Mouse (Mus musculus) induced T-regulatory cell, adult 2 months (primary cell): Measurements from ENCODE around the gene Plch1.

Experiments used
- DNase-seq: peaks from one replicate; pipeline ENCODE4 v3.0.0-alpha.2; 2012; ENCODE audit warnings: low read depth

Plch1 gene

DNA sequence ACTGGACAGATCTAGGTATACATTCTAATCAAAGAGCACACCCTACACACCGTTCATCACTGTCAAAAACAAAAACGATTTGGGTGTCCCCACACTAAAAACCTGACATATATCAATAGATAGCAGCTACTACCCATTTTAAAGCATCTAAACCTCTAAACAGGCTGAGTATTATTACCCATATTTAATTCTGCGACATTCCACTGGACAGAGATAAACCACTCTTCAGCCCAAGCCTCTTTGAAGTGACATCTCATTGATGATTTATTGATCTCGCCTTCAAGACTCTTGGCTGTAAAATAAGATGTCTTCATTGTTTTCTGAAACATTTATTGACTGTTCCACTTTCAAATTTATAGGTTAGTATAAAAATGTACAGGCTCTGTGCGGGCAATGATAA lies 46.4 kb downstream of the Plch1 start:
- no peak for DNase-seq

DNA sequence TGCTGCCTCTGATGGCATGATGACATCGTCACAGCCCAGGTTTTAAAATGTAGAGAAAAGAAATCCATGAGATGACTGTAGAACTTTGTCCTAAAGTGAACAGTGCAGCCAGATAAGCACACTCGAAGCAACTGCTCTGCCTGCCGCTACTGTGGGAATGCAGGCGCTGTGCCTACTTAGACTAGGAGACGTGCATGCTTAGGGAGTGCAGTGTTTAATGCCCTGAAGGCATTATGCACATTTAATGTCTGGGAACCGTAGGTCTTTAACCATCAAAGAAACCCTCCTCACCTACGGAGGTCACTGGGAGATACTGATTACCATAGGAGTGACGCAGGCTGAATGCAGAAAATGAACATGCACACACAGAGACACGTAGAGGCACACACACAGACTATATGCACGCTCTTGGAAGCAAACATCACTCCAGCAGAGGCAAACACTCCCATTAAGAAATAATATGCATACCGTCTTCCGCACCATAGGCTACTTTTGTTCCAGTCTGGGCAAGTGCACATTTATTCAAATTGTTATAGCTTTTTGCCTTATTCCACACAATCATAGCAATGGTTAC lies 48.1 kb downstream of the Plch1 start:
- DNase-seq: no peak

DNA sequence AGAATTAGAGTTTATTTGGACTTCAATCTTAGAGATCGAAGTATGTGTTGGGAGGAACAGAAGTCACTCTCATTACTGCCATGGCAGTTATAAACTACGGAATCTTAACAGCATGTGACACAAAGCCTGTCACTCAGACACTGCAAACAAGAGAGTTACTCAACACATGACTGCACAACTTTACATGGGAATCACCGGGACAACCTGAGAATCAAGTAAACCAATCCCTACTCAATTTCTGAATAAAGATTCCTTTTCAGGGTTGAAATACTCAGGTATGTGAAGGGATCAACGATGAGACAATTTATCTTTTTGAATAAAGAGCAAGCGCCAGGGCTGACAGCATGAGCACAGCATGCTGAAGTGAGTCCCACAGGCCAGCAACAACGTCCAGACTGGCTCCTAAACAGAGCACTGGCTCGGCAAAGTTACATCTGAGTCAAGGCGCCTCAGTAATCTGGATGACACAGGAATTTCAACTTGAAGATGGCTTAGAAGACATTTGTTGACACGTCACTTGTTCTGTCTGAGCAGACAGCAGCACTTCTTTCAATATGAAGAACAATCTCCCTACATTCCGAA lies 49.4 kb downstream of the Plch1 start:
- no peak for DNase-seq

DNA sequence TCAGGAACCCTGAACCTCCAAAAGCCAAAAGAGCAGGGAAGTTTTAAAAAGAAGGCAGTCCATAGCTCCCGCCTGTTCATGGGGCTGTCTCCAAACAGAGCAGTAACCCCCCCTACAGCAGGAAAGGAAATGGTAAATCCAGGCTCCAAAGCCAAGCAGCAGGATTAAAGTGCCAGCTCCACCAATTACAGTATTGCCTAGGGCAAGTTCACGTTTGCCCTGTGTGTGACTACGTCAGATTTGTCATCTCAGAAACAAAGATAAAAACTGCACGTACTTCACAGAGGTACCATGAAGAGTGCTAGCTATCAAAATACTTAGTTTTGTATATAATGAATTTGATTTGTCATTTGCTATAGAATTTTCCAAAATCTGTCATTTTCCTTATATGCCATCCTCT lies 55.1 kb downstream of the Plch1 start:
- no peak for DNase-seq

DNA sequence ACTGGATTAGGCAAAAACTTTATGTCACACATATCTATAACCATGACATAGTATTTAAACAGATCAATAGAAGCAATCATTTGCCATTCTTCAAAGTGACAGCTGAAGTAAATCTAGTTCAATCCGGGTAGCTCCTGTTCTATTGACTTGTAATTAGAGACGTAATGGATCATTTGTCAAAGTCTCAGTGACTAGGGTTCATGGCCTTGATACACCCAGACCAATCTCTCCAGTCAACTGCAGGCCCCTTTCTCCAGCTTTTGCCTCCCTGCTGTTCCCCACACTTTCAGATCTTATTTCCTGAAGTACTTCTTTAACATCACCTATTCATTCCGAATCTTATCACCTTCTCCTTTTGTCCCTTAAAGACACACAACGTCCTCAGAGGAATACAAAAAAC lies 56.8 kb downstream of the Plch1 start:
- no peak for DNase-seq

DNA sequence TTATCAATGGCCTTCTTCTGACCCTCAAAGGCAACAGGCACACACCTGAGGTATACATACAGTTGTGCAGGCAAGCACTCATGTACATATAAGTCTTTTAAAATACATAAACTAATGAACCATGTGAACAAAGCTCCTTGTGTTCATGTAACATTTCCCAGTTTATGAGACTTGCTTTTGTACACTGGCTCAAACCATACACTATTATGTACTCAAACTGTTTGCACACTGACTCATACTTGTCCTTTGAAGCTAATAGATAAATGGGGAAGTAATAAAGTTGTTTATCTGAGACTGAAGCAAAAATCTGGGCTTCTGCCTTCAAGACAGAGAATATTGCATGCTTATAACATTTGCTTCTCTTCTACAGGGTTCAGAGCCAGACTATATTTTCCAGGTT lies 61.5 kb downstream of the Plch1 start:
- DNase-seq: no peak

DNA sequence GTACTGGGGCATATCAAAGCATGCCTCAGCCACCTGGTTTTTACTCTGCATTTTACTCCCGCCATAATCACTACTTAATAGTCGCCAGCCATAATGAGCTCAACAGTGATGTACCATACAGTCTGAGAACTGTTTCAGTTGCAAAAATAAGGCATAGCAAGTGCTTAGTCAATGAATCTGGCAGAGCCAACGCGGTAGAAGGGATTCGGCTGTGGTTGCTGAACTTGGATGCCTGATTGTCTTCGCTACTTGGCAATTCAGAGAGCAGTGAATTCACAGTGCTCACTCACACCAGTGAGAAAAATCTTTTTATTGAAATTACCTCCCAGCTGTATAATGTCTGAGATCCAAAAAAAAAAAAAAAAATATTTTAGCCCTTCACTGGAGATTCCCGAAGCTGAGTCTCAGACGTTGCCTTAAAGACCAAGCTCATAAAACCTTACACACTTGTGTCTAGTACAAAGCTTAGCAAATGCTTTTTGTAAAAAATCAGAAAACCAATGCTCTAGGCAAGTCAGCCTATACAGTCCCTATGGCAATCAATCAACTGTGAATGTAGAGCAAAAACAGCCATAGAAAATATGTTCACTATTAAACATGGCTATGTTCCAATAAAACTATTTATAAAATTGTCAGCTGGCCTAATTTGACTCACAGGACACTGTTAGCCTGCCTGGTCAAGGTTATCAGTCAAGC lies 62.2 kb downstream of the Plch1 start:
- no peak for DNase-seq

DNA sequence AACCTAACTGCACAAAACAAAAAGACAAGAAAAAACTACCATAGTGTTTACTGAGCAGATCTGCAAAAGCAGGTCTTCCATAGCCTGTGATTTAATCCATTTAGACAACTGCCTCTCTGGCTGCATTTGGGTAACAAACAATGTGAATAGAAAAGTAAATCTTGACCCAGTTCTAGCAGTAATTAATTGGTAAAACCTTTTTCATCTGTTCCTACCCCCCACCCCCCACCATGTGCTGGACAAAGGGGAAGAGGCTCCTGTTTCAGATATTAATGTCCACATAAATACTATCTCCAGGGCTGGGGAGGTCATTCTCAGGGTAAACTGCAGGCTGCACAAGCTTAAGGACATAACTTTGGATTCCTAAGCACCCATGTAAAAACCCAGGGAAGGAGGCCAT lies 63.5 kb downstream of the Plch1 start:
- no peak for DNase-seq

DNA sequence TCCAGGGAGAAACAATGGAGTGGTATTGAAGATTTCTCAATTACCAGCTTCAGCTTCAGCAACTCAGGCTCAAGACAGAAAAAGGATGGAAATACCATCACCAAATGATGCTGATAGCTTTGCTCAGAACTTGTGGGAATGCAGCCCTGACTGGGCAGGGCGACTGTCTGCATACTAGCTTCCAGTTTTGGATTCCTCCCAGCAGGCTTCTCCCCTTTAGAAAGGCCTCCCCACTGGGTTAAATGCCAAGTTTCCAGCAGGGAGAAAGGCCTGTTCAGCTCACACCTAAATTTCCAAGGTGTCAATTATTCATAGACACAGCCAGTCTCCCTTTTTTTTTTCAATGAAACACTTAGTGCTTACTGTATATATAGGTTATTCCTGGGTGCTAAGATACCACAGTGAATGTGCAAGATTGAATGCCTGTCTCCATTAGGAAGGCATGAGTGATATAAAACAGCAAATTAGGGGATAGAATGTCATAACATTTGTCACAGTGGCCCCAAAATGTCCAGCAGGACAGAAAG lies 75.3 kb downstream of the Plch1 start:
- no peak for DNase-seq

DNA sequence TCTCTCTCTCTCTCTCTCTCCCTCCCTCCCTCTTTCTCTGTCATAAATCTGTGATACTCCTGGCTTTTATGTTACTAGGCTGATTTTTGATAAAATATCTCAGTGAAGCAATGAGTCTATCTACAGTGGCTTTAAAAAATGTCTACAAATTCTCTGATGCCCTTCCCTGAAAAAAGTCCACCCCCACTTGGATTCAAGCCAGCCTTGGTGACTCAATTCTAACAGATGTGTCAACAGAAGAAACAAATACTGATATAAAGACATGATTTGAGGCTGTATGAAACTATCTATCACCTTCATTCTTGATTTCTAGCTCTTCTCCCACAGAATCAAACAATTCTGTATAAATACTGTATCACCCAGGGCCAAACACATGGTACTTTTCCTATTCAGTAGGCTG lies 76.6 kb downstream of the Plch1 start:
- DNase-seq: no peak

DNA sequence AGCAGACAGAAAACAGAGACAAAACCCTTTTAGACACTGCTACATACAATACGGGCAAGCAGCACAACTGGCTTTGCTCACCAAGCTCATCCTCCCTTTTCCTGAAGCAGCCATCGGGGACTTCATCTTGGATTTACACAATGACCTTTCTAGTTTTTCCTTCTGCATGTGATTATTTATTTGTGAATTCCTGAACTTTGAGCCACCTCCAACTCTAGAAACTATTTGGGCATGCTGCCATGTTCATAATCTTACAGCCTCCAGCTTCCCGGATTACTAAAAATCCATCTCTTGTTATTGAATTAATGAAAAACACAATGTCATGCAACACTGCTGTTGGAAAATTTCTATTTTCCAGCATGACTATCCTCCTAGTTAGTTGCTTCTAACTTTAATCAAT lies 84.1 kb downstream of the Plch1 start:
- DNase-seq: no peak

DNA sequence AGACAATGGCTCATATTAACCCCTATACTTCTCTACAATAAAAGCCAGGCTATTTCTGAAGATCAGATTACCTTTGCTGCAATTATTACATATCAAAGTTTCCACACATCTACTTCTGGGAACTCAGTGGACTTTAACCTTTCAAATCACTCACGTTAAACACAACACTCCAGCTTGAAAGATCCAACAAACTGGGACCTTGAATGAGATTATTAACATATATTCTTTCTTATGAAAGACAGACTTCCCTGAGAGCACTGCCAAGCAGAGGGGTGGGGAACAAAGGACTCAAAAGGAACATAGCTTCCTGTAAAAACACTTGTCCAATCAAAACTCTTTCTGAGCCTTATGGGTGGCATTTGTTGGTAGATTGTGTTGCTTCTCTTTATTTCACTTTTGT lies 85.1 kb downstream of the Plch1 start:
- DNase-seq: no peak

DNA sequence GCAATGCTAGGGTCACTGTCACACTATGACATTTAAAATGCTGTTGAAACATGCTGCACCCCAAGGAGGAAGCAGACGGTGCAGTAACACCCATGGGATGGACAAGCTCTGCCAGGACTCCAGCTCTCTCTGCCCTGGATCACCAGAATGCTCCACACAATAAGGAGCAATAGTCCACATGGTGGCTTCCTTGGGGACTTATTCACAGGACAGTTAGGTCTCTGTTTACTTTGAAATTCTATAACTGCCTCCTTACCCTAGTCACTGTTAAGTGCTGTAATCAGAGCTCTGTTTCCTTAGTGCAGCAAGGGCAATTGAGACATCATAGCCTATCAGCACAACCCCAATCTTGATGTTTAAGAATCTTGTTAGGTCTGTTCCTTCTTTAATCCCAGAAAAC lies 92.4 kb downstream of the Plch1 start:
- no peak for DNase-seq

DNA sequence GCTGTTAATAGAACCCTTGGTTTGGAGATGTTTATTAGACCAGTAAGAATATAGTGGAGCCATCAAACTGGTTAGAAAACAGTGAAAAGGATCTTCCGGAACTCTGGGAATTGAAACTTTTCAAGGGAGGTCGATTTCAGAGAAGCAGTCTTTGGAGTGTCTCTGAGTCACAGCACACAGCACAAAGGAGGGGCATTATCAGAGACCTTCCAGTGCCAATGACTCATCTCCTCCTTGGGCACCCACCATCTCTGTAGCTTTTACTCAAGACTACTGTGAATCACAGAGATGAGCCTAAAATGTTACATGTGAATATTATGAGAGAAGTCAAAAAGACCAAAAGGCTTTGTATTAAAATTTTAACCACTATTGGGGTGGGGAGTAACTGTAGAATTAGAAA lies 93.8 kb downstream of the Plch1 start:
- no peak for DNase-seq

DNA sequence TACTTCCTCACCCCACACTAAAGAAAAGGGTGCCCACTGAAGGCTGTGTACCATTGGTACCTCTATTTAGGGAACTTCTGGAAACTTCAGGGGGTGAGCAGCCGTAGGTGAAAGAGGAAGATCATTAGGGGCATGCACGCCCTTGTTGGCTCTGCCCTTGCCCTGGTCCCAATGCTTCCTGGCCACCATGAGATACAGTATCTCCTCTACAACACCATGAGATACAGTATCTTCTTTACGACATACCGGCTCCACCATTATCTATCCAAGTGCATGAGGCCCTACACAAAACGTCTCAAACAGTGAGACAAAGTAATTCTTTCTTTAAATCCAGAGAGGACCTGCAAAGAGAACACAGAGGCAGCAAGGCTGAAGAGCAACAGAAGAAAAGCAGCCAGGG lies 98.6 kb downstream of the Plch1 start:
- no peak for DNase-seq

DNA sequence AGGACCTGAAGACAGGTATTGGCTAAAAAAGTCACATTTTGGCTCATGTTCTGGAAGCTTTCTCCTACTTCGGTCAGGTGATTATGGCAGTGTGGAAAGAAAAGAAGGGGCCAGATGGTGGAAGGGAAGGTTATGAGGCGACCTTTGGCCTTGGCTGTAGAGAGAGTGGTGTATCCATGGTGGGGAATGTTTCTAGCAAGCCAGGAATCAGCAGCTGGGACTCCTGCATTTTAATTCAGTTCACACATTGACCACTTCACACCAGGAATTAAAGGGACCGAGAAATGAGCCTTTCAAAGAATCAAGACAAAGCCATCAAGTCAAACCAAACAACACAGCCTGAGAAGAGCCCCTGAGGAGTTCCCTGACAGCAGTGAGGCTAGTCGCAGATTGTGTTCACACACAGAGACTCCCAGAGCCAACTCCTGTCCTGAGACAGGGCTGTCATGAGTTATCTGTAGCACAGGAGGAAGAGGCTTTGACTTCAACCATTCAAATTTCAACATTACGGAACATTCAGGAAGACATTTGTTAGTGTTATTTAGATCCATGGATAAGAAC lies 112.4 kb downstream of the Plch1 start:
- no peak for DNase-seq

DNA sequence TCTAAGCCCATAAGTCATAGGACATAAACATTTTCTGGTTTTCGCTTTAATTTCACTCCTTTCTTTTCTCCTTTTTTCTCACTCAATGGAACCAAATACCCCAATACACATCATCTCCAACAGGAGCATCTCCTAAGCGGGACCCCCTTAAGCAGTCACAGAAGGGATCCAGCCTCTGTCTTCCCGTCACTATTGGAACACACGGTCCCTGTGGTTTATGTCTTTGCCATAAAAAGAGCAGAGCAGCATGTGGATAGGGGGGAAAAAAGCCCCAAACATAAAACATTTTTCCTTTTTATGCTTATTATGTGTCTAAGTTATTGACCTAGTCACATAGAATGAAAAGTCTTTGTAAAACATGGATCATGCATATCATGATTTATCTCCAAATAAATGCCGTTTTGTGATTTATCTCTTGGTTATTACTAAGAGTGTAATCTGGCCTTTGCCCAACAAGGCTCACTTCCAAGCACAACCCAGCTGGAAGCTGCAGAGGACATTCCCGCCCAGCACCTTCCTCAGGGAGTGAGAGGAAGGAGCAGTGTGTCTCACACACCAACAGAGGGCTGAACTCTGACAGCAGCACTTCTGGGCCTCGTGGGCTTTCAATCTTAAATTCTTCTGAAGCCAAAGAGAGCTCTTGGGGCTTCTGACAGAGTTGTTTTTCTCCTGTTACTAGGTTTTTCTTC lies 126.5 kb downstream of the Plch1 start:
- DNase-seq: no peak

DNA sequence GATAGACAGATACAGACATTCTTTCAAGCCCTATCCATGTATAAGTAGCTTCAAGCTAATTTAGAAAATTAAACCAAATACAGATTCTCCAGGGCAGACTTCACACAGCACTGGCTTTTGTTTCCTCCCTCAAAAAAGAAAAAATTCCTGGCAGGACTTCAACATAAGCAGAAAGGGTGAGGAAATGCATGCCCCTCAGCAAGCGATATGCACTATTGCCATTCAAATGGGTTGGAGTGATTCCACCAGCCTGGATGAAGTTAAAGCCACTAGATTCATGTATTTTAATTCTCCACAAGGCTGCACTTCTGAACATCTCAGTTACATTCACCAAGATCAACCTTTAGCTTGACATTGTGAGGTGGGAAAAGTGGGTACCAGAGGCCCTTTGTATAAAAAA lies 138.5 kb downstream of the Plch1 start:
- no peak for DNase-seq

DNA sequence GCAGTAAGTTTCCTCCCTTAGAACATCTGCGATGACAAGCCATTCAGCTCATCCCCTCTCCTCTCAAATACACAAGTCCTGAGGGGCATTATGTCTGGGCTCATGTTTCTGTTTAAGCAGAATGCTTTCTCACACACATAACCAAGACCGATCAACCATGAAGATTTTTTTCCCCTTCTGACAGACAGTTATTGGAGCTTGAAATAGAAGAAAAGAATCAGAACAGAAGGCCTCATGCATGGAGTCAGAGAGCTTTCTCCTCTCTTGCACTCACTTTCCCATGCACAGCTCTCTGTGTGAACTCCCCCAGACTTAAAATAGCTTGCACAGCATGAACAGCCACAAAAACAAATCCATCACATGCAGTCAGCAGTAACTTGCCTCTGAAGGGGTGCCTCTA lies 159.2 kb downstream of the Plch1 start:
- no peak for DNase-seq

DNA sequence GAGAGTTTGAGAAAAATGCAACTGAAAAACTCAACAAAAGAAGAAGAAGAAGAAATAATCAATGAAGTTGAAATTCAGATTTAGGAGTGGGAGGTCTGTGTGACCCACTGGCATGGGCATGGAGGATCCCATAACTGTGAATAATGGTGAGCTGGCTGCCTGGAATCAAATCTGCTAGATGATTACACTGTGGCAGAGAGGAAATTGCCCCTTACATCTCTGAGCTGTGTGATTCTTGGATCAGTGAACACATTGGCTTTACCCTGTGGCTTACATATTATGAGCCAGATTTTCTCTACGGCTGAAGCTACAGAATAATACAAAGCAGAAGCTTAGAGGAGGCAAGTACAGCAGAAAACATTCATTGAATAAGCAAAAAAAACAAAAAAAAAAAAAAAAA lies 170.9 kb downstream of the Plch1 start:
- no peak for DNase-seq

DNA sequence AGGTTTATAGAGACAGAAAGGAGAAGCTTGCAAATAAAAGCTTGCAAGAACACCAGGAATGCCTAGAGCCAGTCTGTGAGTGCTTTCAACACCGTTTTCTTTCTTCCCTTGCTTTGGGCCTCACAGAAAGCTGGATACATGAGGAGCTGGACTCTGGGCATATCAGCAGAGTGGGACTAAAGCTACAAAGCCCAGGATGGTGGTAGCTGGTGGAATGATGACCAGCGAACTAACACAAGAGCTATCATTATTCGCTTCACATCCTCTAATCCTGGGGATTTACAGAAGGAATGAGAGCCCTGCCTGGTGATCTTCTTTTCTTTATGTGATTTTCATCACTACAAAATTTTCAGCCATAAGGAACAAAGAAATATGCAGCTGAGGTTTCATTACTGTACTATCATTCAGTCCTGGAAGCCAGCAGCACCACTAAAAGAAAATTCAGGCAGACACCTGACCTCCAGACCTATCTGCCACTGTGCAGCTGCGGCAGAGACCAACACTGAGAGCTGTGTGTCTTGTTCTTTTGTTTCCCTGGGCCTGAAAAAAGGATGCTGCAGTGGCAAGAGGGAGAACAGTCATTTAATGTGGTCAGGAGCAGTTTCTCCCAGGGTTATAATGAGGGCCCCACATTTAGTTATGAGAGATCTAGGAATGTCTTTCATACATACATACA lies 172.5 kb downstream of the Plch1 start:
- DNase-seq: no peak

DNA sequence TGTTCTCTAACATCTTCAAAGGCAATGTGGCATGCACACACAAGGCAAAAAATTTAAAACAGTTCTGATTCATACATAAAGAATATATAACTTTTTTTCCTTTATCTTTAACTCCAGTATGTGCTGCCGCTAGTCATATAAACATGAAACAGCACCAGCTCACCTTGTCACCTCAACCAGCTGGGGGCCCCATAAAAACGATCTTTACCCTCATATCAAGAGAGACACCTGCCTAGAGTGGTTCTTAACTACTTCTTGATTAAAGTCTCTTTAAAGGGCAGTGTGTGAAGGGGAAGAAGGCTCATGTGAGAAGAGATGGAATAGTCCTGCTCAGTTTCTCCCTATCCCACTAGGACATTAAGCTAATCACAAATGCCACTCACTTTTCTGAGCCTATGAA lies 205.6 kb downstream of the Plch1 start:
- no peak for DNase-seq
